Mouse (Mus musculus) testis, adult 2 months (tissue): ENCODE measurements at regions not wholly inside any gene's neighbourhood (a gene's known extent, or its start where the extent isn't known, plus 50 kb on each side); places are given as distances from the start of the nearest gene placed in this dataset.

Experiments
- CTCF ChIP-seq: fragments of 200-500 bp; IDR thresholded peaks from 2 replicates; pipeline ENCODE4 v1.5.1; 2012; ENCODE audit warnings: low read depth, mild to moderate bottlenecking, inconsistent platforms, low read length, moderate library complexity; ENCODE audit not compliant: control insufficient read depth, insufficient read depth, insufficient replicate concordance
- POLR2A ChIP-seq: fragments of 200-500 bp; IDR thresholded peaks from 2 replicates; pipeline ENCODE4 v1.6.1; 2012; ENCODE audit warnings: low read depth, mild to moderate bottlenecking, inconsistent platforms, low read length, moderate library complexity; ENCODE audit not compliant: control insufficient read depth

DNA sequence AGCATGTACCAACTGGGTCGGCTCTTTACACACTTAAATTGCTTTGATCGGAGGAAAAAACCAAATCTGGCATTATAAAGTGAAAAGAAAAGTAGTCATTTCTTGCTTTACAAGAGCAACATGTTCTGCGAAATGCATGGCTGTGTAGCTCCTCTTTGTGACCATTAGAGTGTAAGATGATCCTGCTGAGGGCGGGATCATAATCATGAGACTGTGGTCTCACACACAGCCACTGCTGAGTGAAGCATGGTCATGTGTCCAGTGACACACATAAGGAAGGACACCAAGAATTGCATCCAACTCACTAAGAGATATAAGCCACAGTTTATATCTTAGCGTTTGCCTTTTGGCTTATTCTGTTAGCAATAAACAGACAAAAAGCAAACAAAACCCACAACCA, 53.8 kb upstream of the C1qtnf3 start:
- TF ChIP-seq CTCF, result no peak
- TF ChIP-seq POLR2A, result no peak
